In the genomic region with DNA sequence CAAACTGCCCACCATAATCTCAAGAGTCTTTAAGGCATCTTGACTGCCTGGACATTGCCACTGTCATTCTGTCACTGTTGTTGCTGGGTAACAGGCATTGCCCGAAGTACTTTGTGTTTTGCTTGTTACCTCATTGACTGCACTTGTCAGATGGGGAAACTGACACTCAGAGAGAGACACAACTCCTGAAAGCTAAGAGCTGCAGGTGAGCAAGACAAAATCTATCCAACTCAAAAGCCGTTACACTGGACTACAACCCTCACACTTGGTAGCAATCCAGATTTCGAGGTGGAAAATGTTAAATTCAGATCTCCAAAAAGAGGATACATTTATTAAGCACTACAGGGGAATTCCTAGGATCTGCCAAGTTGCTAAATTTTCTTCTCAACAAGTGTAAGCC, we compare ENCODE assay signal across 8 mouse cellular contexts. TPM values are rescaled to one million over a fixed set of nuclear protein-coding genes. Genes with fewer than 3 reads are reported as not detected.
DNase-seq lines count a peak whose midpoint lies in the region; ATAC-seq lines count a peak whose summit lies in the region.

No protein-coding gene starts in this region.

- H3K4me2 ChIP-seq in forebrain, embryonic 14.5 days (ENCODE audit: low read length), result no peak overlapping the region
- H3K4me2 ChIP-seq in kidney, embryonic 16.5 days (replicated peaks; ENCODE audit: low read depth, low read length), result peak overlapping the region; percentile 63; the same call in 1 of the 2 replicates
- H3K4me2 ChIP-seq in liver, embryonic 15.5 days, result peak overlapping the region; percentile 78

- no peaks in the 10 kb centered on the region for H3K9me3 ChIP-seq in forebrain, embryonic 10.5 days
- H3K9me3 ChIP-seq in forebrain, embryonic 14.5 days (replicated peaks; ENCODE audit: control insufficient read depth, low read length), result no peaks in the 10 kb centered on the region
- H3K9me3 ChIP-seq in kidney, embryonic 16.5 days (ENCODE audit: low read length), result no peaks in the 10 kb centered on the region
- H3K9me3 ChIP-seq in liver, embryonic 15.5 days (replicated peaks), result no peaks in the 10 kb centered on the region

- H3K27ac ChIP-seq in forebrain, embryonic 10.5 days, result no peak overlapping the region
- H3K27ac ChIP-seq in forebrain, embryonic 14.5 days (ENCODE audit: low read depth, low read length), result no peak overlapping the region
- no peak overlapping the region for H3K27ac ChIP-seq in kidney, embryonic 16.5 days (ENCODE audit: low read length)
- no peak overlapping the region for H3K27ac ChIP-seq in liver, embryonic 15.5 days (replicated peaks)

- H3K36me3 ChIP-seq in forebrain, embryonic 10.5 days (replicated peaks), result no peaks in the 10 kb centered on the region
- no peaks in the 10 kb centered on the region for H3K36me3 ChIP-seq in forebrain, embryonic 14.5 days (ENCODE audit: control insufficient read depth, insufficient read depth, low read length)
- no peaks in the 10 kb centered on the region for H3K36me3 ChIP-seq in kidney, embryonic 16.5 days (ENCODE audit: insufficient read depth, low read length)
- no peaks in the 10 kb centered on the region for H3K36me3 ChIP-seq in liver, embryonic 15.5 days (replicated peaks)

- ATAC-seq in forebrain, embryonic 14.5 days, result no peak
- no peak for ATAC-seq in kidney, embryonic 16.5 days (ENCODE audit: low FRiP score, low TSS enrichment)
- no peak for ATAC-seq in liver, embryonic 15.5 days (ENCODE audit: insufficient read depth)

- no peaks in the 10 kb centered on the region for H3K27me3 ChIP-seq in forebrain, embryonic 10.5 days (ENCODE audit: poor library complexity, severe bottlenecking)
- no peaks in the 10 kb centered on the region for H3K27me3 ChIP-seq in forebrain, embryonic 14.5 days (replicated peaks; ENCODE audit: control insufficient read depth, insufficient read depth, low read length)
- no peaks in the 10 kb centered on the region for H3K27me3 ChIP-seq in kidney, embryonic 16.5 days (ENCODE audit: insufficient read depth, low read length)
- no peaks in the 10 kb centered on the region for H3K27me3 ChIP-seq in liver, embryonic 15.5 days

- H3K4me1 ChIP-seq in forebrain, embryonic 10.5 days, result peaks cover 10% of the 10 kb centered on the region
- peaks cover 10% of the 10 kb centered on the region for H3K4me1 ChIP-seq in forebrain, embryonic 14.5 days (ENCODE audit: control insufficient read depth, insufficient read depth, low read length)
- H3K4me1 ChIP-seq in kidney, embryonic 16.5 days (ENCODE audit: insufficient read depth, low read length), result peaks cover 10% of the 10 kb centered on the region
- H3K4me1 ChIP-seq in liver, embryonic 15.5 days (replicated peaks), result peaks cover 20% of the 10 kb centered on the region

- H3K4me3 ChIP-seq in forebrain, embryonic 10.5 days, result peak overlapping the region; percentile 68; the same call in 1 of the 2 replicates
- no peak overlapping the region for H3K4me3 ChIP-seq in forebrain, embryonic 14.5 days (ENCODE audit: low read depth, low read length)
- no peak overlapping the region; the same call in 1 of the 2 replicates for H3K4me3 ChIP-seq in kidney, embryonic 16.5 days (ENCODE audit: low read length)
- no peak overlapping the region for H3K4me3 ChIP-seq in liver, embryonic 15.5 days (replicated peaks)

- WGBS in forebrain, embryonic 10.5 days, result 84% methylated on average over 3 of the region's 3 CpGs
- 79% methylated on average over 3 of the region's 3 CpGs for WGBS in forebrain, embryonic 14.5 days
- 79% methylated on average over 3 of the region's 3 CpGs for WGBS in kidney, embryonic 16.5 days
- 48% methylated on average over 3 of the region's 3 CpGs for WGBS in liver, embryonic 15.5 days (ENCODE audit: insufficient replicate concordance)

- no peak overlapping the region for H3K9ac ChIP-seq in forebrain, embryonic 14.5 days (ENCODE audit: low read length)
- no peak overlapping the region for H3K9ac ChIP-seq in kidney, embryonic 16.5 days (replicated peaks; ENCODE audit: low read length)
- no peak overlapping the region for H3K9ac ChIP-seq in liver, embryonic 15.5 days

- DNase-seq in forebrain, embryonic 10.5 days (ENCODE audit: extremely low spot score, low spot score), result no peak
- DNase-seq in forebrain, embryonic 14.5 days (ENCODE audit: low spot score), result no peak
- DNase-seq in kidney, postnatal 36 days, result no peak
- DNase-seq in MN1 (ENCODE audit: low spot score), result peak; percentile 34
- DNase-seq in gastrocnemius, postnatal 10 days, result no peak
- DNase-seq in layer of hippocampus, adult 8-10 months (ENCODE audit: low spot score in 2 of 2), result no peak

RNA-seq across cellular contexts. Expression of a gene that starts 0.6 kb away (rescaled TPM):
- 12.5 and 12.7 TPM in 2 replicates for polyA plus RNA-seq in forebrain, embryonic 10.5 days (2016; fragmentation: Nextera tagmentation; extraction: Ambion mirVana)
- polyA plus RNA-seq in forebrain, embryonic 14.5 days (2014; fragmentation: Nextera tagmentation; extraction: Ambion mirVana), result 18.7 and 19.8 TPM in 2 replicates
- 32.2 and 33.5 TPM in 2 replicates for polyA plus RNA-seq in kidney, embryonic 16.5 days (2015; fragmentation: Nextera tagmentation; extraction: Ambion mirVana)
- polyA plus RNA-seq in liver, embryonic 15.5 days (2015; fragmentation: Nextera tagmentation; extraction: Ambion mirVana), result 9.4 and 9.6 TPM in 2 replicates
- total RNA-seq in gastrocnemius, postnatal 10 days (2021), result 10 to 100 TPM; 39.7 to 44.0 TPM
- total RNA-seq in layer of hippocampus, adult 8-10 months (2022), result 10 to 100 TPM; 36.3 to 37.8 (median 36.8) TPM
